In genomic region chr2:21964027-21964605, GRCm38 (mm10) we compare ENCODE assay signal across 8 mouse cellular contexts.
DNase-seq lines count a peak whose midpoint lies in the region; ATAC-seq lines count a peak whose summit lies in the region.

No protein-coding gene starts in this region.

- peak overlapping the region; percentile 8 for H3K4me3 ChIP-seq in liver, embryonic 16.5 days (ENCODE audit: low read depth, low read length)

- intact Hi-C loops in heart, postnatal 10 days (cut with DNase I): no loop called here

- no peaks in the 10 kb centered on the region for H3K9me3 ChIP-seq in liver, embryonic 16.5 days (replicated peaks; ENCODE audit: control insufficient read depth, low read length)

- H3K9ac ChIP-seq in liver, embryonic 16.5 days (ENCODE audit: low read depth, low read length): no peak overlapping the region

- no peaks in the 10 kb centered on the region for H3K27me3 ChIP-seq in liver, embryonic 16.5 days (ENCODE audit: control insufficient read depth, insufficient read depth, low read depth, low read length)

- 0% methylated on average over 10 of the region's 10 CpGs for WGBS in liver, embryonic 16.5 days (ENCODE audit: insufficient replicate concordance)

- H3K36me3 ChIP-seq in liver, embryonic 16.5 days (ENCODE audit: control insufficient read depth, insufficient read depth): no peaks in the 10 kb centered on the region

- peak overlapping the region; percentile 74 for H3K27ac ChIP-seq in liver, embryonic 16.5 days (ENCODE audit: low read length)

- peak overlapping the region; percentile 53 for H3K4me2 ChIP-seq in liver, embryonic 16.5 days (ENCODE audit: low read depth, low read length)

- peaks cover 7% of the 10 kb centered on the region for H3K4me1 ChIP-seq in liver, embryonic 16.5 days (ENCODE audit: control insufficient read depth, low read depth, low read length)

- peak; percentile 96 for ATAC-seq in liver, embryonic 16.5 days (ENCODE audit: low read depth)

- peak; percentile 5 to 7 for DNase-seq in kidney, postnatal 4 days
- DNase-seq in kidney, postnatal 36 days: no peak
- peak; percentile 74 for DNase-seq in c-Kit-positive CD71-positive TER-119-negative erythroid progenitor cells, embryonic 14.5 days (ENCODE audit: low read depth)
- peak; percentile 34 to 37 for DNase-seq in heart, postnatal 10 days
- DNase-seq in urinary bladder, postnatal 14 days (ENCODE audit: low spot score): no peak
- no peak for DNase-seq in gastrocnemius, adult 8-10 months (ENCODE audit: low spot score in 2 of 2)
- DNase-seq in frontal cortex, postnatal 25 days (ENCODE audit: low spot score in 2 of 2): no peak

Comparison
In these comparisons a context has a peak if more than half of its experiments do, and no peak if none do; other contexts are left out.
1. DNase-seq: peak in kidney, postnatal 4 days (2 of 2), c-Kit-positive CD71-positive TER-119-negative erythroid progenitor cells, embryonic 14.5 days (single experiment) and heart, postnatal 10 days (2 of 2); none in kidney, postnatal 36 days (0 of 2), urinary bladder, postnatal 14 days (single experiment), gastrocnemius, adult 8-10 months (0 of 2) and frontal cortex, postnatal 25 days (0 of 2).